Mouse (Mus musculus) liver, embryonic 11.5 days (tissue): ENCODE measurements at regions not wholly inside any gene's neighbourhood (a gene's known extent, or its start where the extent isn't known, plus 50 kb on each side); places are given as distances from the start of the nearest gene placed in this dataset.

Source experiments
- ATAC-seq: fragments of 200-750 bp; cut with Nextera tagmentation; replicated peaks from 2 replicates; pipeline ENCODE4 v1.8.0; 2017; ENCODE audit warnings: moderate number of reproducible peaks, mild to moderate bottlenecking, moderate TSS enrichment, moderate library complexity; ENCODE audit not compliant: low FRiP score
- DNase-seq: peaks from one replicate; pipeline ENCODE4 v3.0.0-alpha.2; 2017; ENCODE audit warnings: low spot score
- H3K27ac ChIP-seq: fragments of 300-500 bp; sonication (generic); 2 replicates; pipeline ENCODE4 v1.5.1; 2014; ENCODE audit warnings: mild to moderate bottlenecking, low read depth, low read length, control low read depth
- H3K27me3 ChIP-seq: fragments of 300-500 bp; sonication (generic); replicated peaks from 2 replicates; pipeline ENCODE4 v1.6.1; 2014; ENCODE audit warnings: low read length, mixed read lengths; ENCODE audit not compliant: control insufficient read depth, insufficient read depth
- H3K36me3 ChIP-seq: fragments of 300-500 bp; sonication (generic); 2 replicates; pipeline ENCODE4 v1.6.1; 2014; ENCODE audit warnings: mild to moderate bottlenecking, low read length, moderate library complexity, mixed read lengths; ENCODE audit not compliant: control insufficient read depth, insufficient read depth
- H3K4me1 ChIP-seq: fragments of 300-500 bp; sonication (generic); replicated peaks from 2 replicates; pipeline ENCODE4 v1.6.1; 2014; ENCODE audit warnings: low read length, mixed read lengths; ENCODE audit not compliant: control insufficient read depth, insufficient read depth
- H3K4me2 ChIP-seq: fragments of 300-500 bp; sonication (generic); 2 replicates; pipeline ENCODE4 v1.6.1; 2014; ENCODE audit warnings: mild to moderate bottlenecking, control low read depth, moderate library complexity
- H3K4me3 ChIP-seq: fragments of 300-500 bp; sonication (generic); 2 replicates; pipeline ENCODE4 v1.5.1; 2014; ENCODE audit warnings: low read depth, low read length, control low read depth
- H3K9ac ChIP-seq: fragments of 300-500 bp; sonication (generic); 2 replicates; pipeline ENCODE4 v1.6.1; 2014; ENCODE audit warnings: low read depth, low read length, control low read depth
- H3K9me3 ChIP-seq: fragments of 300-500 bp; sonication (generic); 2 replicates; pipeline ENCODE4 v1.6.1; 2016; ENCODE audit warnings: low read length, inconsistent platforms, mixed read lengths; ENCODE audit not compliant: control insufficient read depth
- WGBS: fragments of 180-500 bp; shearing (Covaris S2); extraction: QIAGEN DNeasy Blood & Tissue Kit; methylation state at CpG from one replicate; pipeline ENCODE4 v1.1.7; 2014; 5-methylcytosine and 5-hydroxymethylcytosine counted together

DNA sequence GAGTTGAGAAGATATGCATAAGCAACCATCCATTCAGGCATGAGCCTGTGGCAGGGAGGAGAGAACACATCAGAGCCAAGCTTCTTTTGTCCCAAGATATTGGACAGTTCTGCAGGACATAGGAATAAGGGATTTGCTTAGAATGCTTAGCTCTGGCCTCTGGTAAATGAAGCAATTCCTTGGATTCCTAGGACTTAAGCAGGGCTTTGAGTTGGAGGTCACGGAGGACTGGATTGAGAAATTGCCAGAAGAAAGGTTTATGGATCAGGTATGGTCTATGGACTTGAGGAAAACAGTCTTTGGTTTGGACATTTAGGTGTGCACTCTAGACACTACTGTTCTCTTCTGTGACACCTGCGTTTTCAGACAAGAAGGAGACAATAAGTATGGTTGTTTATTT, 338.4 kb downstream of the Epha4 start:
- H3K36me3 ChIP-seq, result no peaks in the 10 kb centered on the region
- DNase-seq (no peak), ATAC-seq (no peak)
- H3K27ac ChIP-seq, result no peak overlapping the region
- H3K9ac ChIP-seq, result no peak overlapping the region
- H3K4me1 ChIP-seq, result no peaks in the 10 kb centered on the region
- H3K27me3 ChIP-seq, result no peaks in the 10 kb centered on the region
- H3K4me3 ChIP-seq, result no peak overlapping the region
- 87% methylated on average over 2 of the region's 2 CpGs for WGBS
- H3K4me2 ChIP-seq, result no peak overlapping the region
- H3K9me3 ChIP-seq, result no peaks in the 10 kb centered on the region

DNA sequence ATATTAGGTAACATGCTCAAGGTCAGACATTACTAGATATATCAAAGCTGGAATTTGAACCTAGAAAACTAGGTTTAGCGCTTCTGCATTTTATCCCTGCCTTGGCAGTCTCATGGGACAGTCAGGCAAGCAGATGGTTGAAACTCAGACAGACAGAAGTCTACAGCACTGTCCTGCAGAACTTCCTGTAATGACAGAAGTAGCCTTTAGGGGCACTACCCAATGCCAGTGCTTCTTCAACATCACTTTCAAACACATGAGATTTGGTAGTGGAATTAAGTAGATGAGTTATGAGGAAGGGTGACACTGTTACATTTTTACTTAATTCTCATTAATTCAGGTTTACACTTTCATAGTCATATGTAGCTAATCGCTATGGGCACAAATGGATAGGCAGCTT, 330.9 kb downstream of the Epha4 start:
- H3K9me3 ChIP-seq, result no peaks in the 10 kb centered on the region
- no peaks in the 10 kb centered on the region for H3K27me3 ChIP-seq
- no peak overlapping the region for H3K9ac ChIP-seq
- H3K4me3 ChIP-seq, result no peak overlapping the region
- H3K4me2 ChIP-seq, result no peak overlapping the region
- WGBS, result 81% methylated on average over 2 of the region's 2 CpGs
- no peaks in the 10 kb centered on the region for H3K36me3 ChIP-seq
- no peak for ATAC-seq
- DNase-seq, result no peak
- H3K27ac ChIP-seq, result no peak overlapping the region
- H3K4me1 ChIP-seq, result no peaks in the 10 kb centered on the region

DNA sequence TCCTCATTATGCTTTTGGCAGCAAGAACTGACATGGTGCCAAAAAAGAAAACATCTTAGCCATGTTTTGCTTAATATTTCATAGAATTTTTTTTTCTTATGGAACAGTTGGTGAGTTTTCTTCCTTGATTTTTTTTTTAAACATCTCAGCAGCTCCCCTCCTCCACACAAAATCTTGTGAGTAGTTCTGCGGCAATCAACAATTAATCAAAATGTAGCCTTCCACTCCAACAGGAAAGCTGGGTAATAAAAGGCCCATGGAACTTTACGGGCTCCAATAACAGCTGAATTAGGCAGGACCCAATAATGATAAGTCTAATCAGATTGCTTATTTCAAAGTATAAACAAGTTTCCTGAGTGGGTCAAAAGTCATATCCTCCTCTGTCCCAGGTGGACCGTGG, 324.7 kb downstream of the Epha4 start:
- Histone ChIP-seq H3K27ac (no peak overlapping the region), H3K4me2 (no peak overlapping the region), H3K9ac (no peak overlapping the region), H3K4me1 (no peaks in the 10 kb centered on the region), H3K27me3 (no peaks in the 10 kb centered on the region), H3K36me3 (no peaks in the 10 kb centered on the region), H3K4me3 (no peak overlapping the region), H3K9me3 (no peaks in the 10 kb centered on the region)
- DNase-seq (no peak), ATAC-seq (no peak)
- 69% methylated on average over 3 of the region's 3 CpGs for WGBS

DNA sequence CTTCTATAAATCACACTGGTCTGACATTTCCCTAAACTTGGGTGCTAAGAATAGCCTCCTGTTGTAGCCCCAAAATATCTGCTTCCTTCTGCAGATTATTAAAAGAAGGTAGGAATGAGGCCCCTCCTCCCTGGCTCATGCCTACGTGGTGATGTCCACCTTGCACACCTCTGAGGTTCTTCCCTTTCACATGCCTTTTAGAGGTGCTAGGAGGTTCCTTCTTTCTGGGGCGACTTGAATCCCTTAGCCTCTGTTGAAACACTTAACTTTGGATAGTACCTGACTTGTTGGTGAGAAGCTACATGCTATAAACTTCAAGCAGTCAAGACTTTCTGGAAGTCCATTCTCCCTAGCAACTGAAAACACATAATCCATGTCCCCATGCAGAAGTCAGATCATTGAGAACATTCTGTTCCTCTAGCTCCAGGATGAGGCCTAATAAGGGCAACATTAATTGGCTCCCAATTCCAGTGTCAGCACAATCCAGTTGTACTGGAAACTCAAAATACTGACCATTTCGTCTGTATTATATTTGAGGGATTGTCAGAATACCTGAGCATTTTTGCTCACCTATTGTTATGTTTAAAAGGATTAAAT, 313.5 kb downstream of the Epha4 start:
- 53% methylated on average over 3 of the region's 3 CpGs for WGBS

DNA sequence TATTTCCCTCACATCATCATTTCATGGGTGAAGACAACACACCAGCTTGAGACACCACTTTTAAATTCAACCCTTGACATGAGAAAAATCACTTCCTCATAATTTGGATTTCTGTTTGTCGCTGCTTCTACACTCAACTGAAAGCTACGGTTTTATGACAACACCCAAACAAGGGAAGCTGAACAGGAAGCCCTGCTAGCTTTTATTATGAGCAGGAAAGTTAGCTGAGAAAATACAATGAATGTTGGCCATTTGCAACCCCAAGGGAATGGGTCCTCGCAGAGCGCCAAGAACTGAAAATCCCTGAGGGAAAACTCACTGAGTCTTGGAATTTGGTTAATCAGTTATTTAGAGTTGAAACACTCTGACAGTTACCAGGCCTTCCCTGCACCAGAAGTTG, 311.9 kb downstream of the Epha4 start:
- H3K4me3 ChIP-seq, result no peak overlapping the region
- no peak overlapping the region for H3K27ac ChIP-seq
- no peaks in the 10 kb centered on the region for H3K36me3 ChIP-seq
- H3K27me3 ChIP-seq, result no peaks in the 10 kb centered on the region
- no peak overlapping the region for H3K4me2 ChIP-seq
- ATAC-seq (no peak), DNase-seq (no peak)
- H3K9me3 ChIP-seq, result 0 out of 2 replicates have a peak, but pooled peaks cover 3% of the 10 kb centered on the region
- 84% methylated on average over 4 of the region's 4 CpGs for WGBS
- H3K9ac ChIP-seq, result no peak overlapping the region
- no peaks in the 10 kb centered on the region for H3K4me1 ChIP-seq

More for the DNA sequence above, 313.5 kb downstream of the Epha4 start:
- Histone ChIP-seq H3K9ac (no peak overlapping the region), H3K27me3 (no peaks in the 10 kb centered on the region), H3K27ac (no peak overlapping the region), H3K4me3 (no peak overlapping the region), H3K36me3 (no peaks in the 10 kb centered on the region), H3K9me3 (0 out of 2 replicates have a peak, but pooled peaks cover 3% of the 10 kb centered on the region), H3K4me1 (no peaks in the 10 kb centered on the region), H3K4me2 (no peak overlapping the region)
- no peak for ATAC-seq
- DNase-seq, result no peak

DNA sequence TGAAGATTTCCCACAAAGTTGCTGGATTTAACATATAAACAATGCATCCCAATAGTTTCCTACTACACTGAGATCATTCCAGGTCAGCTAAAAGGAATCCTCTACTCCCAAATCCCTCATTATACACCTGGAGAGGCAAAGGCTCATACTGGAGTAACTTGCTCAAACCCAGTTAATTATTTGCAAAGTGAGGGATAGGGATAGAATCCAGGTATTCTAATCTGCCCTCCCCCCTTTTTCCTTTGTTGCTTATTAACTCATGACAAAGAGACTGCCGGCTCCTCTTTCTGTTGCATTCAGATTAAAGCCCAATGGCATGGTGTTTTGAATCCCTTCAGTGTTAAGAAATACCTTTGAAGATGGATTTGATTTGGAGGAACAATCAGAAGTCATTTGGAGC, 308.4 kb downstream of the Epha4 start:
- ATAC-seq (no peak), DNase-seq (no peak)
- 68% methylated on average over 1 of the region's 1 CpGs for WGBS
- no peaks in the 10 kb centered on the region for H3K36me3 ChIP-seq
- H3K9me3 ChIP-seq, result no peaks in the 10 kb centered on the region
- no peak overlapping the region for H3K27ac ChIP-seq
- no peaks in the 10 kb centered on the region; the same call in 1 of the 2 replicates for H3K4me1 ChIP-seq
- no peak overlapping the region for H3K9ac ChIP-seq
- no peaks in the 10 kb centered on the region for H3K27me3 ChIP-seq
- no peak overlapping the region for H3K4me2 ChIP-seq
- H3K4me3 ChIP-seq, result no peak overlapping the region

DNA sequence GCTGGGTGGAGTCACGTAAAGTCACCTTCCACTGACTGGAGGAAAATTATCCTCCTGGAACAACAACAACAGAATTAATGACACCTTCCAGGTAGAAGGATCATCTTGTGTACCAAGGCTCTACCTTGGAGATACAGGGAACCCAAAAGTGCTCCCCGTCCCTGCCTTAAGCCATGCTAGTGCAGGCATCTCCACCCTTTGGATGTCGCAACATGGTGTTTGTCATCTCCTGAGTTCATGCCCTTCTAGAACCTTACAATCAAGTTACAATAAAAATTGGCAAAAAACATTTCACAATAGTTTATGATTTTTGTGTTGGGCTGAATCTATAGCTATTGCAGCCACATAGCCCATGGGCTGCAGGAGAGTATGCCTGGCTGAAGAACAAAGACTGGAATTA, 305.5 kb downstream of the Epha4 start:
- Histone ChIP-seq H3K4me1 (no peaks in the 10 kb centered on the region; the same call in 1 of the 2 replicates), H3K4me2 (no peak overlapping the region), H3K27me3 (no peaks in the 10 kb centered on the region), H3K4me3 (no peak overlapping the region), H3K27ac (no peak overlapping the region), H3K9me3 (no peaks in the 10 kb centered on the region), H3K36me3 (no peaks in the 10 kb centered on the region), H3K9ac (no peak overlapping the region)
- ATAC-seq (no peak), DNase-seq (no peak)
- WGBS, result 80% methylated on average over 3 of the region's 3 CpGs

DNA sequence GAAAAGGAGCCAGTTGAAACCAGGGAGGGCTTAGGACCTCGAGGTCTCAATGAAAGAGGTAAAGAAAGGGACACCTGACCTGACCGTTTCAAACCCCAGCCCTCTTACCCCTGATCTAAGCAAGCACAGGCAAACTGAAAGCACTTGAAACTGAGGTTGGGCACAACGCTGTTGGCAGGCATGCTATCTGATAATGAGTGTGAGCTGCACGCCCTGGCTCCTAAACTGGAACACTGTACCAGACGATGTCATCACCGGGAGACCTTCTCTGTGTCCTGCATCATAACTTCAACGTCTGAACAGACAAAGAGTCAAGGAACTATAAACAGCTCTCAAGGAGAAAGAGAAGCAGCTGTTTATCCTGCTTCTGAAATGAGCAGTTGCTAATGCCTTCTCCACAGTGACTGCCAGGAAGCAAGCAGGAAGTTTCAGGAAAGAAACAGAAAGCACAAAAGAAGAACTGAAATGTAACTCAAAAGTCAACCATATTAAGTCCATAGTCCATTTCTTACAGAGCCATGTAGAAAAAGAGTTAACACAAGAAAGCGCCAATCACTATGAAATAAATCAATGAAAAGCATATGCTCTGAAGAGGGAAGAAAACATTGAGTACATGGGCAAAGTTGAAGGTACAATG, 301.3 kb downstream of the Epha4 start:
- DNase-seq, result no peak
- Histone ChIP-seq H3K36me3 (no peaks in the 10 kb centered on the region), H3K9me3 (no peaks in the 10 kb centered on the region), H3K27me3 (no peaks in the 10 kb centered on the region), H3K4me3 (no peak overlapping the region), H3K9ac (no peak overlapping the region), H3K4me1 (no peaks in the 10 kb centered on the region; the same call in 1 of the 2 replicates), H3K4me2 (no peak overlapping the region), H3K27ac (no peak overlapping the region)
- no peak for ATAC-seq
- 30% methylated on average over 8 of the region's 8 CpGs for WGBS
